Mouse (Mus musculus) thymus, postnatal 10 days (tissue): ENCODE measurements around the gene Gipc2.
A peak's percentile ranks its signal among the peaks of the same experiment; 100 is the strongest.

Experiments used
- DNase-seq, 2 experiments: peaks; one replicate each; pipeline ENCODE4 v3.0.0; 2021; ENCODE audit warnings: low spot score in 2 of 2

The Gipc2 gene

DNA sequence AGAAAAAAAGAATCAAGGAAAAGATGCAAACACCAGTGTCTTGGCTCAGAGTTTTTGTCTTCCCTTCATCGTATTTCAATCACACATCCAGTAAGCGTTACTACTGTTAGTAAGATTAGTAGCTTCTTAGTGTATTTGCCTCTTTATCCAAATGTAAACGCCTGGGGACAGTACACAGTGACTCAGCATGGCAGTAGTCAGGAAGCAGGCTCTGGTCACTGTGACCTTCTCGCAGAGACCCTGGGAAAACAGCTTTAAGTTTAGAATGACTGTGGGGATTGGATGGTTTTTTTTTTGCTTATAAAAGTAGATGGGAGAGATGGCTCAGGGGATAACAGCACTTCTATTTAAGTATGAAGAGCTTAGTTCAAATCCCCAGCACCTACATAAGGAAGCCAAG is 46.0 kb downstream of the Gipc2 start:
- DNase-seq = no peak

DNA sequence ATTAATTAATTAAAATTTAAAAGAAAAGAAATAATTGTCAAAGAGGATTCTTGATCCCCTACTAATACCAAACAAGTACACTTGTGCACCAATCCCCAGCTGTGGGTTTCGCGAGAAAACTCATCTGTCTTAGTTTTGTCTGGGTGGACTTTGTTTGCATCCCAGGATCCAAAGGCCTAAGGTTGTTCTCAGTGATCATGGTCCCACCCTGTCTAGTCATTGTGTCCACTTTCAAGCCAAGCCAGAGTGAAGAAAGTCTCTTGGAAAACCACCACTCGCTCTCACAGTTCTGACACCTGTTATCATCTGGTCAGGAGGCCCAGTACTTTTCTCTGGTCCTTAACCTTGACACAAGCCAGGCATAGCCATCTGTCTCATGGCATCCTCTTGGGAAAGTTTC is 48.1 kb downstream of the Gipc2 start:
- no peak for DNase-seq

DNA sequence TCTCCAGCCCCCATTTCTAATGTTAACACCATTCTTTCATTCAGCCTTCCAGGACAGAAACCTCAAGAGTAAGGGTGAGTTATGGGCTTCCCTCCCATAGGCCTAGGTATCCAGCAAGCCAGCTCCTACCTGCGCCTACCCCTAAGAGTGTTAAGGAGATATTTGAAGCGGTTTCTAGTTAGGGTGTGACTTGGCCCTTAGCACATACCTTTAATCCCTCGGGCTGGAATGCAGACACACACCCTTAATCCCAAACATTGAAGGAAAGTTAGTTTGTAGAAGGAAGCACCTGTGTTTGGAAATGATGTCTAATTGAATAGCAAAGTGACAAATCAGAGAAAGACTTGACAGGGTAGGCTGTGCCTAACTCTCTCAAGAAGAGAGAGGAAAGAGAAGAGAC is 49.9 kb downstream of the Gipc2 start:
- no peak for DNase-seq

DNA sequence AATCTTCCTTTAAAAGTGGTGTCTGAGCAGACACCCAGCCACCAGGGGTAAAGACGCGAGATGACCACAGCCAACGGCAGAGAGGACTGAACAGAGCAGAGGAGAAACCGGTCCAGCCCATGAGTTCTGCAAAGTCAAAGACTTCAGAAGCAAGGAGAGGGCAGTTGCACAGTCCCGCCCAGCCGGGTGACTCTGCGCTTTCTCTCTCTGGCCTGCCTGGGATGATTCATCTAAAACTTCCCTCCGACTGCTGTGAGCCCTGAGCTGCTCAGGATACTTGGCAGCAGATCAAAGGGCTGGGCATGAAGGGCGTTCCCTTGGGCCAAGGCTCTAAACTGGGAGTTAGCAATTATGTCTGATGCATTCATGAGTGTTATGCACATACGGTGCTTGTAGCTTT is 51.2 kb downstream of the Gipc2 start:
- DNase-seq = no peak

DNA sequence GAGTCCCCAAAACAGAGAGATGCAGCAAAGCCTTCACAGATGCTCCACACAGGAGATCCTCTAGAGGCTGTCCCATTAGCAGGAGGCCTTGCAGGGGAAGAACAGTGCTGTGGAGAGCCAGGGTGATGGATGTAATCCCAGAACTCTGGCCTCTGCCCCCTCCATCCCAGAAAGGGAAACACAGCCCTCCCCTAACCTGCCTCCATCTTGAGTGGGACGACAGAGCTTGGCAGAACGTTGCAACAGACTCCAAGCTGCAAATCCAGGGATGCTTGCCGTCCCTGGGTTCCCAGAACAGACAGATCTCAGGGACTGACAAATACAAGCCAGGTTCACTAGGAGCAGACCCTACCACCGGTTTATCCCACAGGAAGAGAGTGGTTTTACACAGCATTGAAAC is 51.8 kb downstream of the Gipc2 start:
- DNase-seq = no peak

DNA sequence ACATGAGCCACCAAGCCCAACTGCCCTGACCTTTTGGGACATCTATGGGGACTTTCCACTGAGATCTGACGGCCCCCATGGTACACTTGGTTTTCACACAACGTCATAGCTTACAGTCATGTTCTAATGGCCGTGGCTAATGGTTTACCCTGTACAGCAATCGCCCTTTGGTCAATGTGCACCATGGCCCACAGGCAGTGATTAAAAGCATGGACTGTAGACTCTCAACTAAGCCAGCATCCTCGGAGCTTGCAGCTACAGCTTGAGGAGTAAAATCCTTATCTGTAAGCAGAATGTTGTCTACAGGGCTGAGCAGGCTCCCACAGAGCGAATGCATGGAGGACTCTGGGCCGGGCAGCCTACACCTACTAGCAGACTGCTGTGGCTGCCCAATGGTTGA is 52.5 kb downstream of the Gipc2 start:
- no peak for DNase-seq

DNA sequence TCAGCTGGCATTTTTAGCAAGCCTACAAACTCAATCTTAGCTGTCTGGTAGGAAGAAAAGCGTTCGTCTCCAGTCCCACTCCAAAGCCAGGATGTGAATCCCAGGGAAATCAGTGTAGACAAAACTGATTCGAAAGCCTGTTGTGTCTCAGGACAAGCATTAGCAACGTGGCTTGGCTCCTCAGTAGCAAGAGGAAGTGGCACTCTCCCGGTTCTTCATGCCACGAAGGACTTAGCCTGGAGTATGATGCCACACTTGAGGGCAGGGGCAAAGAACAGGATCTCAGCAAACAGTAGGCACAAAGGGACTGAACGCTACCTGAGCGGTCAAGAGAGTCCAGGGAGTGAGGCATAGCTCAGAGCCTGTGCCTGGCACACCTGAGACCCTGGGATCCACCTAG is 53.4 kb downstream of the Gipc2 start:
- no peak for DNase-seq

DNA sequence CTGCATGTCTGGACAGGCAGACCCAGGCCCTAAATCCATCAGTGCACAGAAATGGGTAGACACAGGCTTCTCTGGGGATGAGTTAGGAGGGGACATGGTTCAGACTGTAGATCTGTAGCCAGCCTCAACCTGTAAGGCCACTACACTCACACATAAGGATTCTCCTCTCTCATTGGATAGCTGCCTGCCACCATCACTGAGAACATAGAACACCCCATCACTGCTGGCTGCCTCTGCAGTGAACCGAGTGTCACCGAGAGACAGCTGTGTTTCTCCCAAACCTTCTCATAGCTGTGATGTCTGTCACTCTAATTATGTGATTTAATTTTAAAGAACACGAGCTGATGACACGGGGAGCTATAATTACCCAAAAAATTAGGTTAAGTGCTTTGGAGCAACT is 54.5 kb downstream of the Gipc2 start:
- DNase-seq = no peak

DNA sequence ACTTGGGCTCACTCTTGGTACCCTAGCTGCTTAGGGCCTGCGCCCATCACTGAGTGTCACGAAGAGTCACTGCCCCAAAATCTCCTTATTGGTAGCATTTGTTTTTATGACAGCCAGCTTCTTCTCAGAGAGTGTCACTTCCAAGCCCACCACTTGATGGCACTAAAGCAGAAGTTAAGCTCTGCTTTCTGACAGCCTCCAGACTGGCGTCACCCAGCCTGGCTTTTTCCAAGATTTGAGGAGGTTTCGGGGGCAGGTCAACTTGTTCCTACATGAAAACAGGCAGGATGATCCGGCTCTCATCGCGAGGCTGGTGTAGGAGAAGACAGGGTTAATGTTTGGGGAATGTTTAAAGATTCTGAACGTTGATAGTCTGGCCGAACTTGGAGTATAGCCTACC is 54.9 kb downstream of the Gipc2 start:
- peak; percentile 28 to 59 for DNase-seq

DNA sequence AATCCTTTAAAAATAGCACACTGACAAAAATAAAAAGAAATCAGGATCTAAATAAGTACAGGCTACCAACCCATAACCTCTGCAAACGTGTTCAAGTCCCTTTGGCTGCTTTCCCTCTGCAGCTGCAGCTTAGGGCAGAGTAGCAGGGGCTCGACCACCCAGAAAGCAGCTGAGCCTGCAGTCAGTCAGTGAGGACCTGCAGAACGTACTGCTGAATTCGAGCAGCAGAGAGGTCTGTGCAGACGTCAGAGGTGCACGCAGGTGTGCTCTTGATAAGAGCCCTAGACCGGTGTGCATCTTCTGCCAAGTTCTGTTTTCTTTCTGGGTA is 56.8 kb downstream of the Gipc2 start:
- no peak for DNase-seq

DNA sequence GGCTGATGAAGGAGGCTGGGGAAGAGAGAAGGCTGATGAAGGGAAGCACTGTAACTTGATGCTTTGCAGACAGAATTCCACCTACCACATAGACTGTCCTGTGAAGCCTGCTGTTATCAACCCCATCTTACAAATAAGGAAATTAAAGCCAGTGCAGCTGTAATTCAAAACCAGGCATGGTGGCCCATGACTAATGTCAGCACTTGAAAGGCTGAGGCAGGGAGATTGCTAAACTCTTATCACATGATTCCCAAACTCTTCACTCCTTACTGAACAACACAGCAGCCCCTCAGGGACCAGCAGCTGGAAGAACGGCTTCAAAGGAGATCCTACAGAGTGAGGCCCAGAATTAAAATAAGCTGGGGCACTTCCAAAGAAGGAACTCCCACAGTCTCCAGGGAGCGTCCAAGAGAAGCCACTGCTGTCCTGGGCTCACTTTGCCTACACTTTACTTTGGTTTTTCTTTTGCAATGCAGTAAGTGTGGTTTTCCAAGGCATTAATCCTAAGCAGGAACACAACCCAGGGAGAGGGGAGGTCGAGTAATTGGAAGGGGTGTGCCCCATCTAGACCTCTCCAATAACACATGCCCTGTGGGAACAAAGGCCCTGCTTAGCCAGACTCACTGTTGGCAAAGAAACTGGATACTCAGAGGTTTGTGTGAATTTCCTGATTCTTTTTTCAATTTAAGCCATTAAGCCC is 57.3 kb downstream of the Gipc2 start:
- no peak for DNase-seq

DNA sequence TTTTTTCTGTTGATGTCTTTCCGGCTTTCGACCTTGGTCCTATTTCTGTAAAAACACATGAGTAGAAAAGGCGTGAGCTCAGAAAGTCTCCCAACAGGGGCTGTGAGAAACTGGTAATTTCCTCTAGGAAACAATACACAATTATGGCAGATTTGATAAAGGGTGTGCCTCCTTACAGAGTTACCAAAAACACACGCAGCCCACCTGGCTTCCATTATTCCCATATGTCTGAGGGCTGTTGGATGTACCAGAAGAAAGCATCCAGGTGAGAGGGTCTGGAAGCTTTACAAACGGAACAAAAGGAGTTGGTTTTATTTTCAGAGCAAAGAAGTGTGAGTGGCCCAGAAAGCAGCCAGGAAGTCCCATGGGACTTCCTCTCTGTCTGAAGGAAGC is 58.0 kb downstream of the Gipc2 start:
- DNase-seq = no peak

DNA sequence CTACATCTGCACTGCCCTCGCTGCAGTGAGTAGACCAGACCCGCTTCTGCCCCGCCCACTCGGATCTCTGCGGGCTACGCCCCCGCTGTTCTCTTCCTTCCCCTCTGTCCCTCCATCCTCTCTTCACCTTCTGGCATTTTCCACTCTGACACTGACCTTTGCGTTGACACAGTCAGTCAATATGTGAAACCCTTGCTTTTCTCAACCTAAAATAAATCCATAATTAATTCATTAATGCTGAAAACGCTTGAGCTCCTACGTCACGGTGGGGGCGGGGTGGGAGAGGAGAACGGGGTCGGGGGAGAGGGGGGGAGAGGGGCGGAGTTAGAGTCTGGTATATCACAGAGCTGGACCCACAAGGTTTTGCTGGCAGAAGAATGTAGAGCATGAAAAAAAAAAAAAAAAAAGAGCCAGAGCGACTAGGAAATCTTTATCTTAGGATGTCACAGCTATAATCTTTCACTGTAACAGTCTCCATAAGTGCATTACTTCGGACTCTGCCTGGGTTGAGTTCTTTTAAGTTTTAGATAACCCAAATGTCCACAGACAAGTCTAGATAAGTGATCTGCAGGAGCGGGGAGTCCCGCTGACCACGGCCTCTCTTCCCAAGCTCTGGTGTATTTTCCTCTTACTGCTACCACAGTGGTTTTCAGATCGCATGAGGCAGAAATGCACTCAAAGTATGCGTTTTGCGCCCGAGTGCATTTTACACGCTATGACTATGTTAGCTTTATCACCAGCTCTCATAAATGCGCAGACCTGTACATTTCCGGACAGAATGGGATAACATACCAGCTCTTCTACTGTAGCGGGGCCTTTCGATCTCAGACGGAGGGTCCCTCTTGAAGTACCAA is 58.7 kb downstream of the Gipc2 start:
- DNase-seq = peak in 1 of 2 experiments; percentile 22

DNA sequence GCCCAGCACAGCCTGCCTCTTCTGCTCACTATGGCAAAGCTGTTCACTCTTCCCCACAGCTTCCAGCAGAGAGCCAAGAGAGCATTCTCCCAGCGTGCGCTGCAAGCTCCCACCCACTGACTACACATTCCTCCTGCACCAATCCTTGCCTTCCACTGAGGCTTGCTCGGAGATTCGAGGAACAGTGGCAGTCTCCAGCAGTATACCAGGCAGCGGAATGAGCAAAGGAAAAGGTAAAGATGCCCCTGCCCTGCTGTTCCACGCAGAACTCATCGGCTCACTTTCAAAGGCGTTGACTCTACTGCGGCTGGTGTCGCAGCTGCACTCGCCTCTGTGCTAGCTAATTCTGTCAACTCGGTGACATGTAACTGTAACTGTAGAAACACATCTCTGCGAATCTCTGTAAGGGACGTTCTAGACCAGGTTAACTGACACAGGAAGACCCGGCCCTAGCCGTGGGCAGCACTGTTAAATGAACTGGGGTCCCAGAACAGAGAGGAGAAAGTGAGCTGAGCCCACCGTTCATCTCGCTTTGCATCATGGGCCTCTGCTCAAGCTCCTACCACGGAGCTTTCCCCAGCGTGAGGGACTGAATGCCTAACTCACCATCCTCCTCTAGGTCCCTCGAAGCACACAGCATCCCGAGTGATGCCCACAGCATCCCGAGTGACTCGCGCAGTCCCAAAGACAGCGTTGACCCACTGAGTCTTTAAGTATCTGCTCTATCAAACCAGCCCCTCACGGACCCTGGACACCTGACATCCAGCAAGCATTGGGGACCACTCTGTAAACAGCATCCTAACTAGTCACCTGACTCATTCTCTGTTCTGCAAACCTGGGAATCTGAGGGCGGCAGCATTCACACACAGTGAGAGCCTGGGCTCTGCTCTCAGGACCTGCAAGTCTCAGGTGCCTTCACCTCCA is 59.5 kb downstream of the Gipc2 start:
- DNase-seq = no peak

DNA sequence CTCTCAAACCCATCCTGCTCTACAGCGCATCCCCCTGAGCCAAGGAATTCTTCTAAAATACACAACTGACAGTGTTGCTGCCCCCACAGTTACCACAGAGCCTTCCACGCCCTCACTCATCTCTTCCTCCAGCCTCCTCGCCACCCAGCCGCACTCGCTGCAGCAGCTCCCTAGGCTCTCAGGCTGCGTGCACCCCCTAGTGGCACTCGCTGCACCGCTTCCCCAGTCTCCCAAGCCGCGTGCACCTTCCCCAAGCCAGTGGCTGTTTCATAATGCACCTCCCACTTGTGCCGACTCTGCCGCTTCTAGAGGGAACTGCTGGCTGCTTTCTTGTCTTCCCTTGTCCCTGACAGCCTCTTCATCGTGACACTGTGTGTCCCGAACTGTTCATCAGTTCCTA is 60.7 kb downstream of the Gipc2 start:
- DNase-seq = peak; percentile 25 to 53

DNA sequence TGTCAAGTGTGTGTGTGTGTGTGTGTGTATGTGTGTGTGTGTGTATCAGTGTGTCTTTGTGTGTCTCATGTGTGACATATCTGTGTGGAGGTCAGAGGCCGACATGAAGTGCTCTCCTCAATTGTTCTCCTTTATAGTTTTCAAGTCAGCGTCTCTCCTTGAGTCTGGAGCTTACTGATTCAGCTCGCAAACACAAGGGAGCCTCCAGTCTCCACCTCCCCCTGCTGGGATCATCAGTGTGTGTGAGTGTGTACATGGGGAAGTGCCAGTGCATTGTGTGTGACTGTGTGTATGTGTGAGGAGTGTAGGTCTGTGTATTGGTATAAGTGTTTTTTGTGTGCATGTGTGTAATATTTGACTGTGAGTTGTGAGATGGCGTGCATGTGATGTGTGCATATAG is 62.6 kb downstream of the Gipc2 start:
- DNase-seq = no peak

DNA sequence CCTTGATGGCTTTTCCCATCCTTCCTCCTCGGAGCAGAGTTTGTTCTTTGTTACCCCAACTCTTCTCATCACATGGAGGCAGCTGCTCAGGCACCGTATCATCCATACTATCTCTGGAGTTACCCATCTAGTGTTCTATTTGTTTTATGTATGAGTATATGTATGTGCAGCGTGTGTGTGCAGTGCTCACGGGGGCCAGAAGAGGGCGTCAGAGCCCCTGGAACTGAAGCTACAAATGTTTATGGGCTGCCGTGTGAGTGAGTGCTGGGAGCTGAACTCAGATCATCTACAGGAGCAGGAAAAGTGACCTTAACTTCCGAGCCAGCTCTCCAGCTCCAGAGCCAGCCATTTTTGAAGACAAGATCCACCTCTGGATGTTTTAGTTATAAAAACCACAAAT is 64.6 kb downstream of the Gipc2 start:
- no peak for DNase-seq

DNA sequence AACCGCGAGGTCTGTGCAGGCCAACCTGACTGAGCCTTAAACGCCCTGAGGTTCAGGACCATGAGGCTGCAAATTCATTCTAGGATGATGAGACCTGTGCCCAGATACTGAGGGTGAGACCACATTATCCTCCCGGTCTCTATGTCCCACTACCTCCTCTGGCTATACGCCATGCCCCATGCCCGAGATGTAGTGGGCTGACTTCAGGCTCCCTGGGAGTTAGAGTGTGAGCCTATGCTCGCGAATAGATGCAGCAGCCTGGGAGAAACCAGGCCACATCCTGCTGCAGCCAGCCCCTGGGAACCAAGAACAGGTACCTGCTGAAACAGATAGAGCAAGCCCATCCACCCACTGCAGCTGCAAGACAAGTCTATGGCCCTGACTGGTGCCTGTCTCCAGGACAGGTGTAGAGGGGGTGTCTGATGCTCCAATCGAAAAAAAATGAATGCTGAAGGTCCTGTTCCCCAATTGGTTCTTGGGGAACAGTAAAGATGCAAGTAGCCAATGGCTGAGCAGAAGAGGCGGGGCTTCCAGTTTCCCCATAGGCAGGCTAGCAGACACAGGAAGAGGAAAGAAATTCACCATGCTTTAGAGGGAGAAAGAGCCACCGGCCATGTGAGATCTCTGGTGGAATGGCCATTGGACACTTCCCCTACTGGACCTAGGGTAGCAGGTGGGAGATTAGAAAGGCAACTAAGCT is 65.8 kb downstream of the Gipc2 start:
- DNase-seq = no peak

DNA sequence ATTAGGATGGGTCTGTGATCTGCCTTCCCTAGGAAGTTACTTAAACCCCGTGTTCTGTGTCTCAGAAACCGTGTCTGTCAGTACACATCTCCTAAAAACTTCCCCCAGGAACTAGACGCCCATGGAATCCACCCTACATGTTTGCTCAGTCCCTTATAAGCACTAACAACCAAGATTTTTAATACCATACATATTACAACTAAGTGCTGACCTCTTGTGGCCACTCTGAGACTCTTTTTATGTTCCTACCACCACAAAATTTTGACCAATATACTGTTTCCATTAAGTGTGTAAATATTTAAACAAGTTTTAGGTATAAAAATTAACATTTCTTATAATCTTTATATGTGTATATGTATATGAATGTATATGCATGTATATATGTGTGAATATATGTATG is 71.0 kb downstream of the Gipc2 start:
- DNase-seq = no peak

DNA sequence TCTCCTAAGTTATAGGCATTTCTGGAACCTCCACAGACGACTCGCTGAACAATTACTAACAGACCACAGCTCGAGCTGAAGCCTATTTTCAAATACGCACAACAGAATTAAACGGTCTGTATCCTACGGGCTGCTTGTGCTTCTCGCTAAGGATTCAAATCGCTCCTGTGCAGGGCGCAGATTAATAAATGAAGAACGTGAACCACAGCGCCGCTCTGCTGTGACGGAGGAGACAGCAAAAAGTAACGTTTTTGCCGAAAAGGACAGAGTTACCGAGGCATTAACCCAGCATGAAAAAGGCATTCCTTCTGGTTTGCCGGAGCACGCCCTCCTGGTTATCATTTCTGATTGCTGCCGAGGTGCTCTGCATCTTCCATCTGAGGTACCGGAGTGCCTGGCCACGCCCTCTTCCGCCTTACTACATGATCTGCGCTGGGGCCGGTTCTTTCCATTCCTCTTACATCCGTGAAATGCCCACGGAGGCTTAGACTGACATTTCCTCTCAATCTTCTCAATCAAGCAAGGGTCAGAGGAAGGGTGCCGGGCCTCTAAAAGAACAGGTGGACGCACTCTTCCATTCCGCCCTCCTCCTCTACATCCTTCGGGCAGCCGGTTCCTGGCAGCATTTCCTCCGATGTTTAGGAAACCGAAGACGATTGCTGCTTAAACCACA is 73.5 kb downstream of the Gipc2 start:
- no peak for DNase-seq

DNA sequence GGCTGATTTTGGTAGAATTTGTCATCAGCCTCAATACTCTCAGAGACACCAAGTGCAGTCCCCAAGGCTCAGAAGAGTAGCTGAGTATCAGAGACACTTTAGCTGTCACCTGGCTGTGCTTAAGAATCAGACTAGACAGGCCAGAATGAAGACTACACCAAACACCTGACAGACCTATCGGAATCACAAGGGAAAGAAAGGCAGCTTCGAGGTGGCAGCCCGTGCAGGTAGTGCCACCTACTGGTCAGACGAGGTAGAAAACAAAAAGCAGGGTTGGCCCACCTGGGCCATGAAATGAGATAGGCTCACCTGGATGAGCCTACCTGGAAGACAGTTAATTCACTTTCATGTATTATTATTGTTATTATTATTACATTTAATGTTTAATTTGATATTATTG is 76.9 kb downstream of the Gipc2 start:
- peak in 1 of 2 experiments; percentile 53 for DNase-seq
